Mouse (Mus musculus) thymus, postnatal 10 days (tissue): ENCODE measurements around the gene Ust.

Experiments
- DNase-seq, 2 experiments: peaks; one replicate each; pipeline ENCODE4 v3.0.0; 2021; ENCODE audit warnings: low spot score in 2 of 2

Gene Ust

DNA sequence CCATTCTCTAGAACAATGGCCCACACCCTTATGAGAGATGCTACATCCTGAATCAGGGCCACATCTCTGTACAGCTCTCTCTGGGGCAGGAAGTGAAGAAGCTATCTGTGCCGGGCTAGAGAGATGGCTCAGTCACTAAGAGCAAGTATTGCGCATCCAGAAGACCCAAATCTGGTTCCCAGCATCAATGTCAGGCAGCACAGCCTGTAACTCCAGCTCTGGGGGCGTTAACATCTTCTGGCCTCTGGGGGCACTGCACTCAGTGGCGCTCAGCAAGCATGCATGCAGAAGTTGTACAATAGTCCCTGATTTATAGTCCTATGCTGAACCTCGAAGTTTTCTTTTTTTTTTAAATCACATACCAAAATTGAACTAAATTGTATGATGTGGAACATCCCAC lies 341.0 kb downstream of the Ust start:
- peak in 1 of 2 experiments; percentile 29 for DNase-seq

DNA sequence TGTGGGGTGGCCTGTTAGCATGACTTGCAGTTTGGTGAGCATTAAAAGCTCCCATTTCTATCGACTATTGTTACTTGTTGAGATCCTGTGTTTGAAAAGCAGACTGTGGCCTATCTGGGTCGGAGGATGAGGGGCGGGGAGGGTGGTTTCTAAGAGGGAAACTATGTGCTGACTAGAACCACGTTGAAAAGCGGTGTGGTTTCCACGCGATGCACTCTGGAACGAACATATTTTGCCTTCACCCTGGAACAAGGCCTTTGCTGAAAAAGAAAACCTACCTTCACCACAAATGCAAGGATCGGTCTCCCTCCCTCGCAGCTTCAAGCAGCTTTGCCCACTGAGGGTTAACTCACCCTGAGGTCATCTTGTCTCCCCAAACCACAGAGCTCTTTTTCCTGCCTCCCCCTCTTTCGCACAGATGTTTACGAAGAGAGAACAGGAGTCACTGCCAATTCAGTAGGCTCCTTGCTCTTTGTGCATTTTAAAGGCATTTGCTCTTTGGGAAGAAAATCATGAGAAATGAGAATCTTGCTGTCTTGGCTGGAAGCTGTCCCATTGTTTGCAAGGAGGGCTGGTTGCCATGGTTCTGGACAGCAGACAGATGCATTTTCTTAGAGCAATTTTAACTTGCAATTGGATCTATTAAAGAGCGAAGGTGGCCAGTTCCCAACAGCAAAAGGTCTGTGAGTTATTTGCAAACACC lies 342.1 kb downstream of the Ust start:
- DNase-seq, result peak; percentile 54 to 55

DNA sequence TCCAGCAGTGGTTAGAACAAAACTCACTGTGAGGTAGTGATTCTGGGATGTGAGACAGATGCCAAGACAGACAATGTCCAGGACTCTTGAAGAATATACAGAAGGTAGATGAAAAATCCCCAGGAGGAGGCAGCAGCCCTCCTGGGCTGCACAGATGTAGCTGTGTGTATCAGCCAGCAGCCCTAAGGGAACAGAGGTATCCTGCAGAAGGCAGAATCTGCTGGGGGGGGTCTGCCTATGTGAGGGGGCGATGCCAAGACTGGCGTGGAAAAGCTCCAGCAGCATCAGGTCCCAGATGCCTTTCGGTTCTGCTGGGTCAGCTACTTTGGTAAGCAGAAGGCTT lies 342.6 kb downstream of the Ust start:
- no peak for DNase-seq

DNA sequence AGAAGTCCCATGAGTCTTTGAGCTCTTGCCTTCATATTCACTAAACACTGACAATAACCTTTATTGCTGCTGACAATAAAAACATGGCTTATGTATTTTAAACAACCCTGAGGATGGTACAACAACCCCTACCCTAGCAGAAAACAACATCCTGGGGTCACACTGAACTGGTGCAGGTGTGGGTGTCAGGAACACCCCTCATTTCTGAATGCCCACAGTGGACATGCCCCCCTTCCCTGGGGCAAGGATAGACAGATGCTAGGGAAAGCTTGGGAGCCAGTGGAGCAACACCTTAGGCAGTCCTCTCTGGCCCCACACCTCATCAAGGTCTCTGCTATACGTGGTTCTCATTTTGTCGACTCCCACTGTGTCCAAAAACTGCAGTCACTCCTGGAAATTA lies 343.9 kb downstream of the Ust start:
- DNase-seq, result no peak

DNA sequence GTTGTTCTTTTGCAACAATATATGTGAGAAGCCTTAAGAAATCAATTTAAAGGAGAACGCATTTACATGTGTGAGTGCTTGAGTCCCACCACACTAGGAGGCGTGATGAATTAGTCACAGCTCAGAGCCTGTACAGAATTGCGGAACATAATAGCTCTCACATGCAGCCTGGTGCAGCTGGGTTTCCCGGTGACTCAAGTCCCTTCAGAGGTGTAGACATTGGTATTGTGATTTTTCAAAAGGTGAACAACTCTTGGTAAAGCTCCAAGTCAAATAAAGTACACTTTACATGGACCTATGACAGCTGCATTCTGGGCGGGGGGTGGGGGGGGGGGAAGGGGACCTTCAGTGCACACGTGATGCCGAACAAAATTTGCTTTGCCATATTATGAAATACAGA lies 344.4 kb downstream of the Ust start:
- no peak for DNase-seq

DNA sequence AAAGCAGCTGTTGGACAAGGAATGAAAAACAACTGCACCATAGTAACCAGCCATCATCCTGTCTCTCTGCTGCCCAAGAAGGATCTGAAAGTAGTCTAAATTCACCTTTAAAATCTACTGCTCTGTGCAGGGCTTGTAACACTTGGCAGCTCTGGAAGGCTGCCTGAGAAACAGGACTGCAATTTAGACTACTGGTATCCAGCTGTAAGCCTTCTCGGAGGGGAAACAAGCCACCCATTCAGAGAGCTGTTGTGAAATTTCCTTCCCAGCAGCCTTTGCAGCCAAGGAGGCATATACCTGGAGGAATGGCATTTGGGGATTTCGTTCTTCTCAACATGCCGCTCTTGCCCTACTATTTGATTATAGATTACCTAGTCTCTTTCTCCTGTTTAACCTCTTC lies 345.6 kb downstream of the Ust start:
- no peak for DNase-seq

DNA sequence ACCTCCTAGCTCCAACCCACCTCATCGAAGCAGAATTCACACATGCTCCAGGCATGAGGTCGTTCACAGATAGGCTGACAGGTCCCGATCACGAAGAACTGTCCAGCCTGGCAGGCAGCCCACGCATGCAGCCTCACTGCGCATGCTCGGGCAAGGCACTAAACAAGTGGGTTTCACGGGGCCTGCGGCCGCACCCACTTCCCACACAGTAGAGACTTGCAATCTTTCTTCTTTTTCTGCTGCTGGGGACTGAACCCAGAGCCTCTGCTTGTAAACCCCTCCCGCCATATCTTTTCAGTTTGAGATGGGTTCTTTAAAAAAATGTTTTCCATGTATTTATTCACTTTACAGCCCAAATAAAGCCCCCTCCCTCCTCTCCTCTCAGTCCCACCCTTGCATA lies 347.1 kb downstream of the Ust start:
- DNase-seq, result no peak
